Mouse (Mus musculus) thymus, adult 2 months (tissue): ENCODE measurements around the gene Gm21969.

ENCODE experiments used
- CTCF ChIP-seq: fragments of 200-500 bp; IDR thresholded peaks from 2 replicates; pipeline ENCODE4 v1.5.1; 2012; ENCODE audit warnings: mild to moderate bottlenecking, control low read depth, low read length, moderate library complexity, borderline replicate concordance; ENCODE audit not compliant: control insufficient read depth, poor library complexity, insufficient read depth; ENCODE audit errors: extremely low read depth
- POLR2A ChIP-seq: fragments of 200-500 bp; IDR thresholded peaks from 2 replicates; pipeline ENCODE4 v1.6.1; 2012; ENCODE audit warnings: mild to moderate bottlenecking, low read length, control low read depth, moderate library complexity; ENCODE audit not compliant: control insufficient read depth, poor library complexity, insufficient read depth; ENCODE audit errors: extremely low read depth

- TF ChIP-seq POLR2A (no peak), CTCF (no peak)
Observed at GRCm38 (mm10) chr4:139693315-139693714, 90.3 kb downstream of the Gm21969 start.
